Mouse (Mus musculus): ENCODE data around the gene Slc35e3.

Gene Slc35e3

GRCm38 (mm10) chr10:117698313-117699138 lies 47.6 kb downstream of the Slc35e3 start:
- DNase-seq (ENCODE audit: low spot score in 2 of 2): no peak

GRCm38 (mm10) chr10:117697561-117698115 lies 48.5 kb downstream of the Slc35e3 start:
- DNase-seq (ENCODE audit: low spot score in 2 of 2): no peak

- no peak for DNase-seq (ENCODE audit: low spot score in 2 of 2)
Observed at GRCm38 (mm10) chr10:117696827-117697560, 49.2 kb downstream of the Slc35e3 start.

- no peak for DNase-seq (ENCODE audit: low spot score in 2 of 2)
Observed at GRCm38 (mm10) chr10:117696021-117696826, 49.9 kb downstream of the Slc35e3 start.

- DNase-seq (ENCODE audit: low spot score in 2 of 2): no peak
Observed at GRCm38 (mm10) chr10:117695605-117696004, 50.6 kb downstream of the Slc35e3 start.

GRCm38 (mm10) chr10:117695027-117695426 lies 51.1 kb downstream of the Slc35e3 start:
- no peak for DNase-seq (ENCODE audit: low spot score in 2 of 2)

- no peak for DNase-seq (ENCODE audit: low spot score in 2 of 2)
Observed at GRCm38 (mm10) chr10:117694255-117694953, 51.8 kb downstream of the Slc35e3 start.

GRCm38 (mm10) chr10:117692953-117693352 lies 53.2 kb downstream of the Slc35e3 start:
- no peak for DNase-seq (ENCODE audit: low spot score in 2 of 2)

GRCm38 (mm10) chr10:117692173-117692572 lies 54.0 kb downstream of the Slc35e3 start:
- DNase-seq (ENCODE audit: low spot score in 2 of 2): no peak

GRCm38 (mm10) chr10:117691389-117691968 lies 54.7 kb downstream of the Slc35e3 start:
- DNase-seq (ENCODE audit: low spot score in 2 of 2): no peak

GRCm38 (mm10) chr10:117690770-117691296 lies 55.3 kb downstream of the Slc35e3 start:
- DNase-seq (ENCODE audit: low spot score in 2 of 2): no peak

GRCm38 (mm10) chr10:117690101-117690352 lies 56.1 kb downstream of the Slc35e3 start:
- DNase-seq (ENCODE audit: low spot score in 2 of 2): no peak

- DNase-seq (ENCODE audit: low spot score in 2 of 2): no peak
Observed at GRCm38 (mm10) chr10:117689297-117690100, 56.7 kb downstream of the Slc35e3 start.

- no peak for DNase-seq (ENCODE audit: low spot score in 2 of 2)
Observed at GRCm38 (mm10) chr10:117688204-117689151, 57.7 kb downstream of the Slc35e3 start.

GRCm38 (mm10) chr10:117687577-117687976 lies 58.6 kb downstream of the Slc35e3 start:
- no peak for DNase-seq (ENCODE audit: low spot score in 2 of 2)

GRCm38 (mm10) chr10:117687018-117687417 lies 59.1 kb downstream of the Slc35e3 start:
- no peak for DNase-seq (ENCODE audit: low spot score in 2 of 2)

- no peak for DNase-seq (ENCODE audit: low spot score in 2 of 2)
Observed at GRCm38 (mm10) chr10:117685849-117686591, 60.1 kb downstream of the Slc35e3 start.

All from thymus, postnatal 10 days (tissue).